Mouse (Mus musculus): ENCODE measurements around the gene Hist1h4d.

- TF ChIP-seq POLR2A (IDR thresholded peaks at IDR 0.05; ENCODE audit: control insufficient read depth, low read depth, low read length) (no peak), CTCF (IDR thresholded peaks at IDR 0.05; ENCODE audit: control insufficient read depth, insufficient read depth, insufficient replicate concordance, low read depth, low read length) (no peak)
Observed at GRCm38 (mm10) chr13:23603182-23603699, 21.8 kb downstream of the Hist1h4d start.

Data from testis, adult 2 months (tissue).